In the genomic region with DNA sequence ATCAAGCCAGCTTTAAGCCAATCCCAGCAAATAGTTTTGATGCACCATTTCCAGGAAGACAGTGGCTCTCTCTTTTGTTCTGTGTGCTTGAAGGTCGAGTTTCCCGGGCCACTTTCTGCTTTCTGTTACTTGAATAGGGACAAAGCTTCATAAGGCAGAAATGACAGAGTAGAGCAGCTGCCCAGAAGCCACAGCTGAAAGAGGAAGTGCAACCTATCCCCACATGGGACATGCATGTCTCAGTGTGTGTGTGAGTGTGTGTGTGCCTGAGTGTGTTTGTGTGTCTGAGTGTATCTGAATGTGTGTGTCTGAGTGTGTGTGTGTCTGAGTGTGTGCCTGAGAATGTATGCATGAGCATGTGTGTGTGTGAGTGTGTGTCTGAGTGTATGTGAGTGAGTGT, we compare ENCODE assay signal across 9 mouse cellular contexts.
DNase-seq lines count a peak whose midpoint lies in the region; ATAC-seq and TF ChIP-seq lines count a peak whose summit lies in the region.
"Had no signal": no experiment of that assay in that cellular context is flagged by ENCODE, and none has a peak within 500 bp of the region (broad histone marks: within the 10 kb centered on the region; RNA-seq: fewer than 3 reads in every experiment).

No protein-coding gene starts in this region.

- H3K36me3 ChIP-seq in liver, adult 2 months (ENCODE audit: control insufficient read depth, insufficient read depth, low read length), result no peaks in the 10 kb centered on the region
- no peaks in the 10 kb centered on the region for H3K36me3 ChIP-seq in liver, embryonic 12.5 days
- H3K36me3 ChIP-seq: limb, embryonic 13.5 days had no signal

- TF ChIP-seq CTCF in liver, adult 2 months (IDR thresholded peaks at IDR 0.05; ENCODE audit: low read depth, low read length), result no peak
- TF ChIP-seq CTCF in bone marrow, adult 2 months (IDR thresholded peaks at IDR 0.05; ENCODE audit: control insufficient read depth, insufficient read depth, low read length), result 0 out of 2 replicates have a peak, but pooled peaks have one; percentile 2

- H3K9ac ChIP-seq in liver, adult 2 months (ENCODE audit: low read depth, low read length), result no peak overlapping the region
- no peak overlapping the region for H3K9ac ChIP-seq in liver, embryonic 12.5 days
- H3K9ac ChIP-seq: forebrain, postnatal 0 days; limb, embryonic 13.5 days had no signal

- ATAC-seq in liver, embryonic 12.5 days, result no peak

- H3K27ac ChIP-seq in liver, adult 2 months (replicated peaks; ENCODE audit: insufficient read depth, low read depth, low read length), result 0 out of 2 replicates have a peak overlapping the region, but pooled peaks have one; percentile 0
- H3K27ac ChIP-seq in liver, embryonic 12.5 days, result no peak overlapping the region
- peak overlapping the region; percentile 8; the same call in 1 of the 2 replicates for H3K27ac ChIP-seq in bone marrow, adult 2 months (ENCODE audit: control insufficient read depth, insufficient read depth, low read depth, low read length, poor library complexity)
- H3K27ac ChIP-seq: limb, embryonic 13.5 days had no signal

- no peaks in the 10 kb centered on the region for H3K27me3 ChIP-seq in liver, adult 2 months (ENCODE audit: control insufficient read depth, insufficient read depth, low read length)
- no peaks in the 10 kb centered on the region for H3K27me3 ChIP-seq in liver, embryonic 12.5 days (replicated peaks)
- H3K27me3 ChIP-seq: limb, embryonic 13.5 days had no signal

- H3K4me3 ChIP-seq in liver, adult 2 months (ENCODE audit: insufficient read depth, low read depth, low read length), result no peak overlapping the region
- no peak overlapping the region for H3K4me3 ChIP-seq in liver, embryonic 12.5 days
- no peak overlapping the region for H3K4me3 ChIP-seq in bone marrow, adult 2 months (replicated peaks; ENCODE audit: control insufficient read depth, low read depth, low read length)
- H3K4me3 ChIP-seq: limb, embryonic 13.5 days had no signal

- DNase-seq in liver, adult 2 months (ENCODE audit: extremely low read depth, low read depth, low spot score), result no peak
- DNase-seq in monocyte, adult 2 months (ENCODE audit: low read depth in 1 of 2, low spot score in 2 of 2), result peak; percentile 46 to 56
- peak; percentile 33 to 45 for DNase-seq in thymus, postnatal 36 days
- no peak for DNase-seq in gastrocnemius, adult 18-20 months (ENCODE audit: low spot score)
- no peak for DNase-seq in frontal cortex, postnatal 14 days (ENCODE audit: low spot score in 2 of 2)

- 51% methylated on average over 2 of the region's 2 CpGs for WGBS in liver, adult 2 months
- 19% methylated on average over 2 of the region's 2 CpGs for WGBS in liver, embryonic 12.5 days (ENCODE audit: insufficient replicate concordance)
- 2% methylated on average over 2 of the region's 2 CpGs for WGBS in bone marrow, adult 2 months

- no peak for TF ChIP-seq POLR2A in liver, adult 2 months (IDR thresholded peaks at IDR 0.05; ENCODE audit: extremely low read depth, insufficient read depth, low read length)
- TF ChIP-seq POLR2A in bone marrow, adult 2 months (IDR thresholded peaks at IDR 0.05; ENCODE audit: borderline replicate concordance, control insufficient read depth, low read depth, low read length), result no peak

- H3K9me3 ChIP-seq in liver, embryonic 12.5 days (replicated peaks), result no peaks in the 10 kb centered on the region
- H3K9me3 ChIP-seq: limb, embryonic 13.5 days had no signal

- H3K79me2 ChIP-seq in liver, adult 2 months (ENCODE audit: control insufficient read depth, insufficient read depth, low read length), result no peaks in the 10 kb centered on the region

- H3K4me2 ChIP-seq in liver, embryonic 12.5 days, result no peak overlapping the region
- H3K4me2 ChIP-seq: limb, embryonic 13.5 days had no signal

- H3K4me1 ChIP-seq in liver, adult 2 months (ENCODE audit: control insufficient read depth, insufficient read depth, low read length), result peaks cover 5% of the 10 kb centered on the region
- H3K4me1 ChIP-seq in liver, embryonic 12.5 days, result peaks cover 9% of the 10 kb centered on the region; the same call in 1 of the 2 replicates
- peaks cover 9% of the 10 kb centered on the region for H3K4me1 ChIP-seq in bone marrow, adult 2 months (ENCODE audit: control insufficient read depth, insufficient read depth, low read length)

Comparison
In these comparisons a context has a peak if more than half of its experiments do, and no peak if none do; other contexts are left out.
1. DNase-seq: peak in monocyte, adult 2 months (2 of 2) and thymus, postnatal 36 days (2 of 2); none in liver, adult 2 months (single experiment), gastrocnemius, adult 18-20 months (single experiment) and frontal cortex, postnatal 14 days (0 of 2).